Mouse (Mus musculus) hindbrain, postnatal 0 days (tissue): ENCODE results near the gene Atf6b. TPM values are rescaled to one million over a fixed set of nuclear protein-coding genes. Genes with fewer than 3 reads are reported as not detected.

ENCODE experiments used
- ATAC-seq: fragments of 200-750 bp; cut with Nextera tagmentation; 2 replicates; pipeline ENCODE4 v1.8.0; 2017; ENCODE audit warnings: mild to moderate bottlenecking, moderate TSS enrichment, moderate library complexity
- DNase-seq: peaks from one replicate; pipeline ENCODE4 v3.0.0-alpha.2; 2015; ENCODE audit warnings: low spot score
- H3K27ac ChIP-seq: fragments of 300-500 bp; sonication (generic); 2 replicates; pipeline ENCODE4 v1.5.1; 2014; ENCODE audit warnings: mild to moderate bottlenecking
- H3K27me3 ChIP-seq: fragments of 300-500 bp; sonication (generic); 2 replicates; pipeline ENCODE4 v1.6.1; 2014; ENCODE audit warnings: low read length, mixed read lengths; ENCODE audit not compliant: insufficient read depth
- H3K36me3 ChIP-seq: fragments of 300-500 bp; sonication (generic); 2 replicates; pipeline ENCODE4 v1.6.1; 2014; ENCODE audit warnings: low read length, mixed read lengths; ENCODE audit not compliant: insufficient read depth
- H3K4me1 ChIP-seq: fragments of 300-500 bp; sonication (generic); 2 replicates; pipeline ENCODE4 v1.6.1; 2014; ENCODE audit warnings: antibody characterized with exemption, low read length, mixed read lengths; ENCODE audit not compliant: insufficient read depth
- H3K4me2 ChIP-seq: fragments of 300-500 bp; sonication (generic); 2 replicates; pipeline ENCODE4 v1.6.1; 2014; ENCODE audit warnings: low read depth, mild to moderate bottlenecking, low read length, moderate library complexity, mixed read lengths
- H3K4me3 ChIP-seq: fragments of 300-500 bp; sonication (generic); 2 replicates; pipeline ENCODE4 v1.5.1; 2014; ENCODE audit warnings: low read length
- H3K9ac ChIP-seq: fragments of 300-500 bp; sonication (generic); replicated peaks from 2 replicates; pipeline ENCODE4 v1.6.1; 2014; ENCODE audit warnings: mild to moderate bottlenecking, low read length, moderate library complexity, mixed read lengths
- H3K9me3 ChIP-seq: fragments of 300-500 bp; sonication (generic); 2 replicates; pipeline ENCODE4 v1.6.1; 2016; ENCODE audit warnings: low read length, mixed read lengths
- CTCF ChIP-seq: IDR thresholded peaks from 2 replicates; pipeline ENCODE4 v1.5.1; 2016; ENCODE audit warnings: antibody characterized with exemption, control low read depth, low read depth
- WGBS: fragments of 180-500 bp; shearing (Covaris S2); extraction: QIAGEN DNeasy Blood & Tissue Kit; methylation state at CpG from one replicate; pipeline ENCODE4 v1.1.7; 2014; 5-methylcytosine and 5-hydroxymethylcytosine counted together
- polyA plus RNA-seq: library from polyadenylated mRNA; unstranded; fragments of >200 nt; fragmentation: Nextera tagmentation; extraction: Ambion mirVana; gene quantifications from 2 replicates; pipeline ENCODE4 v1.2.1, GENCODE M21; 2015
- total RNA-seq: library from RNA; depleted of rRNA; stranded (reverse); fragments of >200 nt; gene quantifications from 2 replicates; pipeline ENCODE4 v1.2.3, GENCODE M21; 2014

Atf6b gene
- total and polyA plus RNA-seq, 2 experiments from 2014 or later: 70.6 to 78.2 TPM

DNA sequence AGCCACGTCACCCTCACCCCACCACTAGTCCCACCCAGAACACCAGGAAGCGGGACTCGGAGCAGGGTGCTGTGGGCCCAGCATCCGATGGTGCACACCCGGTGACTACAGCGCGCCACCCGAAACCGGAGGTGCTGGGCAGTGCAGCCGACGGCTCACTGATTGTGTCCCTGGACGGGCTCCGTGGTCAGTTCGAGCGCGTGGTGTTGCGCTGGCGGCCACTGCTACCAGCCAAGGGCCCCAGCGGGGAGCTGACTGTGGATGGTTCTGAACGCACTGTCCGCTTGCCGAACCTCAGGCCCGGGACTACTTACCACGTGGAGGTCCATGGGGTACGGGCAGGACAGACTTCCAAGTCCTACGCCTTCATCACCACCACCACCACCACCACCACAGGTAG, 33.2 kb downstream of the Atf6b start:
- DNase-seq: no peak
- TF ChIP-seq CTCF: no peak
- Histone ChIP-seq H3K36me3 (no peaks in the 10 kb centered on the region), H3K9ac (no peak overlapping the region), H3K4me2 (no peak overlapping the region), H3K27me3 (no peaks in the 10 kb centered on the region), H3K27ac (no peak overlapping the region), H3K4me1 (peaks cover 5% of the 10 kb centered on the region; the same call in 1 of the 2 replicates), H3K4me3 (no peak overlapping the region), H3K9me3 (no peaks in the 10 kb centered on the region)
- no peak for ATAC-seq
- 87% methylated on average over 26 of the region's 26 CpGs for WGBS

DNA sequence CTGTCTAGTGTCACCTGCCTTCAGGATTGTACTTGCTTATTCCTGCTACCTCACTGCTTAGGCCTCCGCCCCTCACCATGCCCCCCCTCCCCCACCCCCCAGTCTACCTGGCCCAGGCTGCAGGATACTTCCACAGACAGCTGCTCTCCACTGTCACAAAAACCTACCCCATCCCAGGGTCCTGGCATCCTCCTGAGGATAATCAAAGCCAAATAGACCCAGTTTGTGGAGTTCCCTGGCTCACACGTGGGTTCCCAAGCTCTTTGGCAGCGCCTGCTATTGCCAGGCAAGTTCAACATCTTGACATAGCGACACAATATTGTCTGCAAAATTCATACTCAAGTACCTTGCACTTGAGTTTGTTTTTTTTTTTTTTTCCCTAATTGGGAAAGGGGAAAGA, 33.7 kb downstream of the Atf6b start:
- TF ChIP-seq CTCF: no peak
- H3K4me3 ChIP-seq: no peak overlapping the region
- H3K27ac ChIP-seq: no peak overlapping the region
- H3K9ac ChIP-seq: no peak overlapping the region
- no peaks in the 10 kb centered on the region for H3K27me3 ChIP-seq
- H3K4me2 ChIP-seq: no peak overlapping the region
- H3K36me3 ChIP-seq: no peaks in the 10 kb centered on the region
- 80% methylated on average over 4 of the region's 4 CpGs for WGBS
- no peak for DNase-seq
- ATAC-seq: no peak
- H3K4me1 ChIP-seq: peaks cover 9% of the 10 kb centered on the region; the same call in 1 of the 2 replicates
- no peaks in the 10 kb centered on the region for H3K9me3 ChIP-seq

DNA sequence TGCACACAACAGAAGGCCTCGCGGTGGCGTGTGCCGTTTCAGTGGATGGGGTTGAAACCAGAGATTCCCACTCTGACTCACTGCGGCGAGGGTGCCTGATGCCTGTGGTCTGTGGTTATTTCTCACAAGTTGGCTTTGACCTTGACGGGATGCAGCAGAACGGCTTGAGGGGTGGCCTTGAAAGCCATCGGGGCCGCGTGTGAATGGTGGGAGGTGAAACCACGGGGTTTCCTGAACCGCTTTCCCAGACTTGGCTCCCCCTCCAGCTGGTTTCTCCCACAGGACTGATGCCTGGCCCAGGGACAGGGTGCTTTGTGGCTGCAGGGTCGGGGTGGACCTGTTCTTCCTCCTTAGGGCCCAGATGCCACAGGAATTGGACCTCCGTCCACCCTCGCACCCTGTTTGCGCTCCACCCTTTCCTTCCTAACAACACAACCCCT, 34.2 kb downstream of the Atf6b start:
- no peak overlapping the region for H3K9ac ChIP-seq
- 79% methylated on average over 17 of the region's 17 CpGs for WGBS
- no peaks in the 10 kb centered on the region for H3K9me3 ChIP-seq
- no peak overlapping the region for H3K4me3 ChIP-seq
- TF ChIP-seq CTCF: no peak
- H3K4me1 ChIP-seq: peaks cover 12% of the 10 kb centered on the region; the same call in 1 of the 2 replicates
- no peak overlapping the region for H3K27ac ChIP-seq
- no peaks in the 10 kb centered on the region for H3K27me3 ChIP-seq
- no peaks in the 10 kb centered on the region for H3K36me3 ChIP-seq
- ATAC-seq (no peak), DNase-seq (no peak)
- H3K4me2 ChIP-seq: no peak overlapping the region

- Histone ChIP-seq H3K4me3 (no peak overlapping the region), H3K9ac (no peak overlapping the region), H3K36me3 (no peaks in the 10 kb centered on the region), H3K4me2 (no peak overlapping the region), H3K27ac (no peak overlapping the region), H3K27me3 (no peaks in the 10 kb centered on the region), H3K4me1 (peaks cover 12% of the 10 kb centered on the region; the same call in 1 of the 2 replicates), H3K9me3 (no peaks in the 10 kb centered on the region)
- ATAC-seq: no peak
- DNase-seq: no peak
- no peak for TF ChIP-seq CTCF
- WGBS: 66% methylated on average over 11 of the region's 11 CpGs
Observed at GRCm38 (mm10) chr17:34681881-34682536, 35.1 kb downstream of the Atf6b start.

- H3K9me3 ChIP-seq: no peaks in the 10 kb centered on the region
- no peak for DNase-seq
- H3K9ac ChIP-seq: no peak overlapping the region
- no peak overlapping the region for H3K27ac ChIP-seq
- peaks cover 12% of the 10 kb centered on the region; the same call in 1 of the 2 replicates for H3K4me1 ChIP-seq
- WGBS: 71% methylated on average over 8 of the region's 8 CpGs
- H3K4me2 ChIP-seq: no peak overlapping the region
- no peak overlapping the region for H3K4me3 ChIP-seq
- no peaks in the 10 kb centered on the region for H3K36me3 ChIP-seq
- TF ChIP-seq CTCF: no peak
- no peak for ATAC-seq
- no peaks in the 10 kb centered on the region for H3K27me3 ChIP-seq
Observed at GRCm38 (mm10) chr17:34683179-34683578, 36.2 kb downstream of the Atf6b start.

DNA sequence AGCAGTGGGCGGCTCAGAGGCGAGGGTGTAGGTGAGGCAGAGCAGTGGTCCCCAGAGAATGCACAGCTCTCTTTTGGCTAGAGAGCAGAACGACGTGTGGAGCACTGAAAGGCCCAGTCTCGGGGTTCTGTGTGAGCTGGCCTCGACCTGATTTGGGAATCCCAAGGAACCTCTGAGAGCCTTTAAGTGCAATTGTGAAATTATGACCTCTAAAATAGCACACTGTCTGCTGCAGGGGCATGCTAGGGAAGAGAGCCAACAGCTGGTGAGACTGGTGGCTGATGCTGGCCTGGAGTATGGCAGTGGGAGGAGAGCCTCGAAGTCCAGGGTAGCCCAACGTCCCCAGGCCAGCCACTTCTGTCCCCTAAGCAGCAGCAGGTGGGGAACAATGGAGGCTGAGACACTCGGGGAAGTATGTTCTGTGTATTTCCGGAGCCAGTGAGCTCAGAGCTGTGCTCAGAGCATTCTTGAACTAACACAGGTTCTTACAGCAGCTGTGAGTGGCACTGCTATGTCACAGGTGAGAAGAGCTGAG, 36.8 kb downstream of the Atf6b start:
- H3K4me1 ChIP-seq: peaks cover 12% of the 10 kb centered on the region; the same call in 1 of the 2 replicates
- H3K4me3 ChIP-seq: no peak overlapping the region
- no peaks in the 10 kb centered on the region for H3K9me3 ChIP-seq
- ATAC-seq (no peak), DNase-seq (no peak)
- H3K36me3 ChIP-seq: no peaks in the 10 kb centered on the region
- no peaks in the 10 kb centered on the region for H3K27me3 ChIP-seq
- H3K4me2 ChIP-seq: no peak overlapping the region
- TF ChIP-seq CTCF: no peak
- 62% methylated on average over 10 of the region's 10 CpGs for WGBS
- no peak overlapping the region for H3K9ac ChIP-seq
- H3K27ac ChIP-seq: no peak overlapping the region
